Mouse (Mus musculus) megakaryocyte progenitor cell, adult 5-6 weeks (primary cell): ENCODE data around the gene Xndc1. TPM values are rescaled to one million over a fixed set of nuclear protein-coding genes. Genes with fewer than 3 reads are reported as not detected.

Experiments used
- total RNA-seq, 2 experiments: library from RNA; stranded (forward) in 1 of 2; stranded (reverse) in 1 of 2; fragments of 157-497, 149-512 nt in 1 of 2; fragments of 200-1000 nt in 1 of 2; gene quantifications; 2 replicates each; pipeline versions ENCODE4 v1.2.3 to v1.2.4; 2015 to 2017

Xndc1 gene
- total RNA-seq, 2 experiments from 2014 or later, result 19.7 to 30.3 TPM

Other genes starting within 250 kb of the Xndc1 start
- not detected in 2 replicates for gene Phox2a, start 247.2 kb upstream of the Xndc1 start, total RNA-seq (2015)
- gene Phox2a, start 247.2 kb upstream of the Xndc1 start, total RNA-seq (2017), result not detected in 2 replicates
- gene Inppl1, start 227.3 kb upstream of the Xndc1 start, total RNA-seq (2015), result 1.2 and 4.0 TPM in 2 replicates
- 1.6 and 4.6 TPM in 2 replicates for gene Inppl1, start 227.3 kb upstream of the Xndc1 start, total RNA-seq (2017)
- gene Folr2, start 208.3 kb upstream of the Xndc1 start, total RNA-seq (2015), result not detected in 2 replicates
- gene Folr2, start 208.3 kb upstream of the Xndc1 start, total RNA-seq (2017), result not detected in 2 replicates
- gene Anapc15, start 201.8 kb upstream of the Xndc1 start, total RNA-seq (2015), result 56.2 and 70.6 TPM in 2 replicates
- 98.6 and 132 TPM in 2 replicates for gene Anapc15, start 201.8 kb upstream of the Xndc1 start, total RNA-seq (2017)
- gene Folr1, start 194.7 kb upstream of the Xndc1 start, total RNA-seq (2015), result 0.74 and 1.9 TPM in 2 replicates
- gene Folr1, start 194.7 kb upstream of the Xndc1 start, total RNA-seq (2017), result 0.37 TPM in 1 of 2 replicates, not detected in the other
- 74.7 and 91.8 TPM in 2 replicates for gene Lamtor1, start 159.6 kb upstream of the Xndc1 start, total RNA-seq (2015)
- 75.0 and 75.7 TPM in 2 replicates for gene Lamtor1, start 159.6 kb upstream of the Xndc1 start, total RNA-seq (2017)
- gene Tomt, start 159.2 kb upstream of the Xndc1 start, total RNA-seq (2015), result 0.10 TPM in 1 of 2 replicates, not detected in the other
- gene Tomt, start 159.2 kb upstream of the Xndc1 start, total RNA-seq (2017), result 0.07 TPM in 1 of 2 replicates, not detected in the other
- 1.9 and 3.8 TPM in 2 replicates for gene Lrrc51, start 131.6 kb upstream of the Xndc1 start, total RNA-seq (2015)
- gene Lrrc51, start 131.6 kb upstream of the Xndc1 start, total RNA-seq (2017), result 1.0 TPM in 1 of 2 replicates, not detected in the other
- gene Numa1, start 131.4 kb upstream of the Xndc1 start, total RNA-seq (2015), result 83.1 and 93.8 TPM in 2 replicates
- gene Numa1, start 131.4 kb upstream of the Xndc1 start, total RNA-seq (2017), result 156 and 190 TPM in 2 replicates
- 3.1 and 7.6 TPM in 2 replicates for gene Il18bp, start 46.8 kb upstream of the Xndc1 start, total RNA-seq (2015)
- 2.1 and 2.5 TPM in 2 replicates for gene Il18bp, start 46.8 kb upstream of the Xndc1 start, total RNA-seq (2017)
- gene Rnf121, start within 50 bp of the Xndc1 start, total RNA-seq (2015), result 11.3 and 12.2 TPM in 2 replicates
- gene Rnf121, start within 50 bp of the Xndc1 start, total RNA-seq (2017), result 7.1 and 12.7 TPM in 2 replicates
- 0.57 and 0.85 TPM in 2 replicates for gene Xntrpc, start 202 bp downstream of the Xndc1 start, total RNA-seq (2015)
- gene Xntrpc, start 202 bp downstream of the Xndc1 start, total RNA-seq (2017), result 0.34 and 0.92 TPM in 2 replicates
- not detected in 2 replicates for gene Trpc2, start 17.6 kb downstream of the Xndc1 start, total RNA-seq (2015)
- gene Trpc2, start 17.6 kb downstream of the Xndc1 start, total RNA-seq (2017), result 0.24 TPM in 1 of 2 replicates, not detected in the other
- not detected in 2 replicates for gene Art1, start 36.2 kb downstream of the Xndc1 start, total RNA-seq (2015)
- gene Art1, start 36.2 kb downstream of the Xndc1 start, total RNA-seq (2017), result not detected in 2 replicates
- gene Art5, start 44.0 kb downstream of the Xndc1 start, total RNA-seq (2015), result 0.12 TPM in 1 of 2 replicates, not detected in the other
- gene Art5, start 44.0 kb downstream of the Xndc1 start, total RNA-seq (2017), result 0.17 and 0.20 TPM in 2 replicates
- not detected in 2 replicates for gene Chrna10, start 51.3 kb downstream of the Xndc1 start, total RNA-seq (2015)
- gene Chrna10, start 51.3 kb downstream of the Xndc1 start, total RNA-seq (2017), result not detected in 2 replicates
- gene Nup98, start 144.7 kb downstream of the Xndc1 start, total RNA-seq (2015), result 75.3 TPM in 2 replicates
- 41.3 and 46.1 TPM in 2 replicates for gene Nup98, start 144.7 kb downstream of the Xndc1 start, total RNA-seq (2017)
- gene Pgap2, start 144.7 kb downstream of the Xndc1 start, total RNA-seq (2015), result 71.9 and 80.7 TPM in 2 replicates
- gene Pgap2, start 144.7 kb downstream of the Xndc1 start, total RNA-seq (2017), result 30.6 and 32.9 TPM in 2 replicates
- gene Rhog, start 190.5 kb downstream of the Xndc1 start, total RNA-seq (2015), result 208 and 213 TPM in 2 replicates
- gene Rhog, start 190.5 kb downstream of the Xndc1 start, total RNA-seq (2017), result 44.7 and 47.3 TPM in 2 replicates
- gene Stim1, start 202.3 kb downstream of the Xndc1 start, total RNA-seq (2015), result 22.4 and 23.5 TPM in 2 replicates
- gene Stim1, start 202.3 kb downstream of the Xndc1 start, total RNA-seq (2017), result 33.5 and 36.4 TPM in 2 replicates